Mouse (Mus musculus) limb, embryonic 12.5 days (tissue): ENCODE measurements around the gene Ubap2l. TPM values are rescaled to one million over a fixed set of nuclear protein-coding genes. Genes with fewer than 3 reads are reported as not detected.

ENCODE experiments used
- ATAC-seq: fragments of 200-750 bp; cut with Nextera tagmentation; 2 replicates; pipeline ENCODE4 v1.8.0; 2017; ENCODE audit warnings: low read depth, moderate TSS enrichment; ENCODE audit not compliant: insufficient number of reproducible peaks, insufficient read depth, low FRiP score, low TSS enrichment
- H3K27ac ChIP-seq: fragments of 300-500 bp; sonication (generic); 2 replicates; pipeline ENCODE4 v1.5.1; 2016; ENCODE audit warnings: mild to moderate bottlenecking, moderate library complexity
- H3K27me3 ChIP-seq: fragments of 300-500 bp; sonication (generic); 2 replicates; pipeline ENCODE4 v1.6.1; 2016; ENCODE audit warnings: mild to moderate bottlenecking, moderate library complexity
- H3K36me3 ChIP-seq: fragments of 300-500 bp; sonication (generic); 2 replicates; pipeline ENCODE4 v1.6.1; 2016; ENCODE audit warnings: mild to moderate bottlenecking, moderate library complexity
- H3K4me1 ChIP-seq: fragments of 300-500 bp; sonication (generic); replicated peaks from 2 replicates; pipeline ENCODE4 v1.6.1; 2016
- H3K4me2 ChIP-seq: fragments of 300-500 bp; sonication (generic); 2 replicates; pipeline ENCODE4 v1.6.1; 2016; ENCODE audit warnings: mild to moderate bottlenecking, moderate library complexity
- H3K4me3 ChIP-seq: fragments of 300-500 bp; sonication (generic); replicated peaks from 2 replicates; pipeline ENCODE4 v1.5.1; 2016; ENCODE audit warnings: mild to moderate bottlenecking
- H3K9ac ChIP-seq: fragments of 300-500 bp; sonication (generic); replicated peaks from 2 replicates; pipeline ENCODE4 v1.6.1; 2016; ENCODE audit warnings: mild to moderate bottlenecking, moderate library complexity
- H3K9me3 ChIP-seq: fragments of 300-500 bp; sonication (generic); 2 replicates; pipeline ENCODE4 v1.6.1; 2016; ENCODE audit warnings: mild to moderate bottlenecking, moderate library complexity
- WGBS: fragments of 180-500 bp; shearing (Covaris S2); methylation state at CpG from one replicate; pipeline ENCODE4 v1.1.7; 2016; 5-methylcytosine and 5-hydroxymethylcytosine counted together
- microRNA counts: library from miRNA; unstranded; fragments of <30 nt; microRNA quantifications from one replicate; lab custom pipeline; 2017
- microRNA-seq: library from miRNA; unstranded; fragments of <30 nt; microRNA quantifications from one replicate; pipeline ENCODE4, GENCODE M21; 2017
- polyA plus RNA-seq: library from polyadenylated mRNA; unstranded; fragments of >200 nt; fragmentation: Nextera tagmentation; extraction: Ambion mirVana; gene quantifications from 2 replicates; pipeline ENCODE4 v1.2.1, GENCODE M21; 2016

Gene Ubap2l
- polyA plus RNA-seq, 1 experiment from 2014 or later, result 191 TPM

- Histone ChIP-seq H3K4me2 (no peak overlapping the region), H3K4me1 (peaks cover 17% of the 10 kb centered on the region), H3K4me3 (no peak overlapping the region), H3K9ac (no peak overlapping the region), H3K36me3 (peaks cover 83% of the 10 kb centered on the region), H3K9me3 (no peaks in the 10 kb centered on the region), H3K27ac (no peak overlapping the region), H3K27me3 (no peaks in the 10 kb centered on the region)
- 95% methylated on average over 7 of the region's 7 CpGs for WGBS
- ATAC-seq, result no peak
Measured at GRCm38 (mm10) chr3:89956177-89956971, 96.1 kb downstream of the Ubap2l start.

GRCm38 (mm10) chr3:89953420-89953819 is 99.0 kb downstream of the Ubap2l start:
- Histone ChIP-seq H3K9ac (no peak overlapping the region), H3K9me3 (no peaks in the 10 kb centered on the region), H3K4me1 (no peaks in the 10 kb centered on the region), H3K4me3 (no peak overlapping the region), H3K4me2 (no peak overlapping the region), H3K27me3 (no peaks in the 10 kb centered on the region), H3K27ac (0 out of 2 replicates have a peak overlapping the region, but pooled peaks have one; percentile 18), H3K36me3 (peaks cover 99% of the 10 kb centered on the region)
- ATAC-seq, result peak; percentile 15; the same call in 1 of the 2 replicates
- WGBS, result 2% methylated on average over 4 of the region's 4 CpGs

MicroRNAs within 50 kb of the gene (microRNA counts, 519-probe panel; counts per million panel counts)
- microRNA mmu-miR-190b (lab: Ali Mortazavi, UCI), result not detected

Small RNA genes lying within 50 kb of the gene (microRNA-seq; reads per million reads assigned to microRNA genes)
- 13.9 reads per million, percentile 28 among the genes with 10 or more reads in this experiment for gene Mir190b
- 2.3 reads per million, percentile 2 among the genes with 10 or more reads in this experiment for gene Mir7669

Other genes with a start within 250 kb of the Ubap2l start
- 3.5 and 3.7 TPM in 2 replicates for gene She, start 221.3 kb downstream of the Ubap2l start, polyA plus RNA-seq
- 0.83 and 0.84 TPM in 2 replicates for gene Il6ra, start 139.4 kb downstream of the Ubap2l start, polyA plus RNA-seq
- gene Atp8b2, start 89.1 kb downstream of the Ubap2l start, polyA plus RNA-seq, result 20.7 and 24.4 TPM in 2 replicates
- 201 and 202 TPM in 2 replicates for gene Hax1, start 53.8 kb downstream of the Ubap2l start, polyA plus RNA-seq
- 143 and 166 TPM in 2 replicates for gene 4933434E20Rik, start 992 bp downstream of the Ubap2l start, polyA plus RNA-seq
- 516 and 518 TPM in 2 replicates for gene Tpm3, start 20.0 kb upstream of the Ubap2l start, polyA plus RNA-seq
- gene Nup210l, start 51.5 kb upstream of the Ubap2l start, polyA plus RNA-seq, result 0.44 and 0.50 TPM in 2 replicates
- 1,443 and 1,486 TPM in 2 replicates for gene Rps27, start 161.0 kb upstream of the Ubap2l start, polyA plus RNA-seq
- gene Rab13, start 161.1 kb upstream of the Ubap2l start, polyA plus RNA-seq, result 28.2 and 29.8 TPM in 2 replicates
- 86.2 and 88.6 TPM in 2 replicates for gene Jtb, start 179.0 kb upstream of the Ubap2l start, polyA plus RNA-seq
- gene Creb3l4, start 190.9 kb upstream of the Ubap2l start, polyA plus RNA-seq, result 11.7 and 12.9 TPM in 2 replicates
- 56.8 and 62.0 TPM in 2 replicates for gene Slc39a1, start 195.5 kb upstream of the Ubap2l start, polyA plus RNA-seq
- gene Crtc2, start 201.5 kb upstream of the Ubap2l start, polyA plus RNA-seq, result 18.6 and 30.3 TPM in 2 replicates
- gene Dennd4b, start 212.6 kb upstream of the Ubap2l start, polyA plus RNA-seq, result 5.7 and 5.9 TPM in 2 replicates
- 17.7 and 19.5 TPM in 2 replicates for gene Gatad2b, start 240.6 kb upstream of the Ubap2l start, polyA plus RNA-seq